Mouse (Mus musculus) erythroblast, embryonic 14.5 days (primary cell): ENCODE results near the gene Slc1a7.

Experiments used
- GATA1 ChIP-seq: IDR thresholded peaks from 2 replicates; pipeline ENCODE4 v1.6.1; 2012; ENCODE audit warnings: low read length, inconsistent platforms, mixed read lengths
- TAL1 ChIP-seq: IDR thresholded peaks from 3 replicates; pipeline ENCODE4 v1.6.1; 2012; ENCODE audit warnings: low read length, inconsistent platforms, mixed read lengths

GRCm38 (mm10) chr4:108058166-108058565, 90.0 kb downstream of the Slc1a7 start:
- TF ChIP-seq GATA1 (no peak), TAL1 (no peak)
